Mouse (Mus musculus) lung, postnatal 0 days (tissue): ENCODE results near the gene Mterf2.

ENCODE experiments used
- CTCF ChIP-seq: IDR thresholded peaks from 2 replicates; pipeline ENCODE4 v1.5.1; 2016; ENCODE audit warnings: antibody characterized with exemption, mild to moderate bottlenecking
- EP300 ChIP-seq: IDR thresholded peaks from 2 replicates; pipeline ENCODE4 v1.6.1; 2016; ENCODE audit warnings: antibody characterized with exemption, mild to moderate bottlenecking, control low read depth

- TF ChIP-seq EP300: no peak
- TF ChIP-seq CTCF: no peak
These were observed 29.6 kb upstream of the Mterf2 start for GRCm38 (mm10) chr10:85157451-85157850.
